Mouse (Mus musculus) intestine, embryonic 14.5 days (tissue): ENCODE results near the gene Taf10. TPM values are rescaled to one million over a fixed set of nuclear protein-coding genes. Genes with fewer than 3 reads are reported as not detected.

Experiments
- ATAC-seq: fragments of 200-750 bp; cut with Nextera tagmentation; replicated peaks from 2 replicates; pipeline ENCODE4 v1.8.0; 2017; ENCODE audit warnings: low read depth, moderate number of reproducible peaks, moderate TSS enrichment, moderate library complexity; ENCODE audit not compliant: low FRiP score, low TSS enrichment
- DNase-seq: peaks from one replicate; pipeline ENCODE4 v3.0.0-alpha.2; 2018; ENCODE audit warnings: low spot score
- H3K27ac ChIP-seq: fragments of 300-500 bp; sonication (generic); 2 replicates; pipeline ENCODE4 v1.5.1; 2014; ENCODE audit warnings: low read depth, mild to moderate bottlenecking, control low read depth
- H3K27me3 ChIP-seq: fragments of 300-500 bp; sonication (generic); replicated peaks from 2 replicates; pipeline ENCODE4 v1.6.1; 2014; ENCODE audit warnings: low read length, control low read depth; ENCODE audit not compliant: control insufficient read depth, insufficient read depth
- H3K36me3 ChIP-seq: fragments of 300-500 bp; sonication (generic); 2 replicates; pipeline ENCODE4 v1.6.1; 2014; ENCODE audit warnings: low read length, control low read depth; ENCODE audit not compliant: control insufficient read depth, insufficient read depth
- H3K4me1 ChIP-seq: fragments of 300-500 bp; sonication (generic); replicated peaks from 2 replicates; pipeline ENCODE4 v1.6.1; 2014; ENCODE audit warnings: low read length, control low read depth, mixed read lengths; ENCODE audit not compliant: control insufficient read depth, insufficient read depth
- H3K4me2 ChIP-seq: fragments of 300-500 bp; sonication (generic); 2 replicates; pipeline ENCODE4 v1.6.1; 2014; ENCODE audit warnings: low read length
- H3K4me3 ChIP-seq: fragments of 300-500 bp; sonication (generic); 2 replicates; pipeline ENCODE4 v1.5.1; 2014; ENCODE audit warnings: low read depth, low read length, control low read depth, mixed read lengths
- H3K9ac ChIP-seq: fragments of 300-500 bp; sonication (generic); 2 replicates; pipeline ENCODE4 v1.6.1; 2014; ENCODE audit warnings: mild to moderate bottlenecking, low read length
- H3K9me3 ChIP-seq: fragments of 300-500 bp; sonication (generic); 2 replicates; pipeline ENCODE4 v1.6.1; 2016; ENCODE audit warnings: low read length, control low read depth; ENCODE audit not compliant: control insufficient read depth
- WGBS: fragments of 180-500 bp; shearing (Covaris S2); extraction: QIAGEN DNeasy Blood & Tissue Kit; methylation state at CpG from one replicate; pipeline ENCODE4 v1.1.7; 2014; 5-methylcytosine and 5-hydroxymethylcytosine counted together
- polyA plus RNA-seq: library from polyadenylated mRNA; unstranded; fragments of >200 nt; fragmentation: Nextera tagmentation; extraction: Ambion mirVana; gene quantifications from 2 replicates; pipeline ENCODE4 v1.2.1, GENCODE M21; 2014

Gene Taf10
- polyA plus RNA-seq = 163 and 185 TPM in 2 replicates

- peak within 1 kb of the TSS; percentile 80 for H3K27ac ChIP-seq
- no peaks in the 10 kb centered on the region for H3K9me3 ChIP-seq
- no peaks in the 10 kb centered on the region for H3K27me3 ChIP-seq
- H3K4me1 ChIP-seq = peaks cover 12% of the 10 kb centered on the region; the same call in 1 of the 2 replicates
- H3K4me3 ChIP-seq = peak within 1 kb of the TSS; percentile 89
- peak within 1 kb of the TSS; percentile 90 for H3K9ac ChIP-seq
- H3K4me2 ChIP-seq = peak within 1 kb of the TSS; percentile 85
- peaks cover 61% of the 10 kb centered on the region for H3K36me3 ChIP-seq
- DNase-seq = peak; percentile 89
- WGBS = under 1% methylated on average over 61 of the region's 67 CpGs
- ATAC-seq = peak; percentile 95
Observed at GRCm38 (mm10) chr7:105743926-105744590, at the start of gene Taf10. Taf10 (minus strand) TSS chr7:105744361.

GRCm38 (mm10) chr7:105793701-105794100 lies 49.5 kb upstream of the Taf10 start:
- ATAC-seq = no peak
- Histone ChIP-seq H3K27me3 (no peaks in the 10 kb centered on the region), H3K4me2 (no peak overlapping the region), H3K36me3 (no peaks in the 10 kb centered on the region), H3K27ac (no peak overlapping the region), H3K9me3 (no peaks in the 10 kb centered on the region), H3K9ac (no peak overlapping the region), H3K4me1 (no peaks in the 10 kb centered on the region), H3K4me3 (no peak overlapping the region)
- no peak for DNase-seq
- WGBS = 81% methylated on average over 7 of the region's 7 CpGs

GRCm38 (mm10) chr7:105791147-105791546 lies 47.0 kb upstream of the Taf10 start:
- H3K4me1 ChIP-seq = peaks cover 4% of the 10 kb centered on the region
- H3K4me3 ChIP-seq = no peak overlapping the region
- ATAC-seq (no peak), DNase-seq (no peak)
- WGBS = 66% methylated on average over 1 of the region's 1 CpGs
- H3K27me3 ChIP-seq = no peaks in the 10 kb centered on the region
- H3K9ac ChIP-seq = no peak overlapping the region
- 0 out of 2 replicates have a peak, but pooled peaks cover under 1% of the 10 kb centered on the region for H3K36me3 ChIP-seq
- no peak overlapping the region for H3K4me2 ChIP-seq
- no peaks in the 10 kb centered on the region for H3K9me3 ChIP-seq
- H3K27ac ChIP-seq = no peak overlapping the region

- Histone ChIP-seq H3K27ac (peak within 1 kb of the TSS; percentile 86), H3K9ac (peak within 1 kb of the TSS; percentile 96), H3K4me2 (peak within 1 kb of the TSS; percentile 60), H3K27me3 (no peaks in the 10 kb centered on the region), H3K9me3 (no peaks in the 10 kb centered on the region), H3K36me3 (peaks cover 8% of the 10 kb centered on the region; the same call in 1 of the 2 replicates), H3K4me3 (peak within 1 kb of the TSS; percentile 76), H3K4me1 (peaks cover 30% of the 10 kb centered on the region)
- ATAC-seq (peak; percentile 80), DNase-seq (peak; percentile 78)
- WGBS = under 1% methylated on average over 66 of the region's 97 CpGs
Observed at GRCm38 (mm10) chr7:105787285-105788140, 43.4 kb upstream of the Taf10 start, which contains the start of gene Dchs1. Dchs1 (minus strand) TSS chr7:105787654.

GRCm38 (mm10) chr7:105786506-105787284 lies 42.5 kb upstream of the Taf10 start:
- Histone ChIP-seq H3K27ac (peak overlapping the region; percentile 86), H3K9ac (peak overlapping the region; percentile 96), H3K4me3 (peak overlapping the region; percentile 76), H3K27me3 (no peaks in the 10 kb centered on the region), H3K4me1 (peaks cover 30% of the 10 kb centered on the region), H3K36me3 (peaks cover 12% of the 10 kb centered on the region), H3K9me3 (no peaks in the 10 kb centered on the region), H3K4me2 (peak overlapping the region; percentile 60)
- 8% methylated on average over 16 of the region's 20 CpGs for WGBS
- peak; percentile 60 for DNase-seq
- peak; percentile 72 for ATAC-seq

GRCm38 (mm10) chr7:105784556-105784955 lies 40.4 kb upstream of the Taf10 start:
- DNase-seq (no peak), ATAC-seq (no peak)
- Histone ChIP-seq H3K4me3 (no peak overlapping the region), H3K4me1 (peaks cover 30% of the 10 kb centered on the region), H3K9me3 (no peaks in the 10 kb centered on the region), H3K27me3 (no peaks in the 10 kb centered on the region), H3K4me2 (peak overlapping the region; percentile 31), H3K36me3 (peaks cover 27% of the 10 kb centered on the region), H3K9ac (no peak overlapping the region), H3K27ac (no peak overlapping the region)
- WGBS = 29% methylated on average over 4 of the region's 4 CpGs

GRCm38 (mm10) chr7:105783861-105784260 lies 39.7 kb upstream of the Taf10 start:
- no peak overlapping the region for H3K27ac ChIP-seq
- no peaks in the 10 kb centered on the region for H3K9me3 ChIP-seq
- DNase-seq (no peak), ATAC-seq (no peak)
- peaks cover 27% of the 10 kb centered on the region for H3K36me3 ChIP-seq
- H3K9ac ChIP-seq = no peak overlapping the region
- H3K27me3 ChIP-seq = no peaks in the 10 kb centered on the region
- H3K4me2 ChIP-seq = no peak overlapping the region
- 52% methylated on average over 4 of the region's 4 CpGs for WGBS
- H3K4me1 ChIP-seq = peaks cover 35% of the 10 kb centered on the region
- no peak overlapping the region for H3K4me3 ChIP-seq
